Comparison of ENCODE assay signal across 11 mouse cellular contexts in genomic region chr11:35125108-35125490, GRCm38 (mm10). TPM values are rescaled to one million over a fixed set of nuclear protein-coding genes. Genes with fewer than 3 reads are reported as not detected.
DNase-seq lines count a peak whose midpoint lies in the region; ATAC-seq lines count a peak whose summit lies in the region.
"Had no signal": no experiment of that assay in that cellular context is flagged by ENCODE, and none has a peak within 500 bp of the region (broad histone marks: within the 10 kb centered on the region; RNA-seq: fewer than 3 reads in every experiment).

No protein-coding gene starts in this region.

- no peaks in the 10 kb centered on the region for H3K36me3 ChIP-seq in intestine, embryonic 14.5 days (ENCODE audit: control insufficient read depth, insufficient read depth, low read length)
- H3K36me3 ChIP-seq in intestine, embryonic 15.5 days: no peaks in the 10 kb centered on the region
- no peaks in the 10 kb centered on the region for H3K36me3 ChIP-seq in embryonic facial prominence, embryonic 15.5 days
- no peaks in the 10 kb centered on the region for H3K36me3 ChIP-seq in forebrain, embryonic 10.5 days (replicated peaks)

- ATAC-seq in intestine, embryonic 14.5 days (replicated peaks; ENCODE audit: low FRiP score, low TSS enrichment, low read depth): no peak
- no peak for ATAC-seq in intestine, embryonic 15.5 days
- ATAC-seq in embryonic facial prominence, embryonic 15.5 days (ENCODE audit: insufficient number of reproducible peaks, low FRiP score, low TSS enrichment, low read depth): no peak
- ATAC-seq: activated CD4-positive, CD25-positive, alpha-beta regulatory T cell, adult 4 months; midbrain, embryonic 16.5 days had no signal

- H3K9ac ChIP-seq in intestine, embryonic 14.5 days (ENCODE audit: low read length): no peak overlapping the region
- H3K9ac ChIP-seq in intestine, embryonic 15.5 days: no peak overlapping the region
- H3K9ac ChIP-seq in embryonic facial prominence, embryonic 15.5 days: no peak overlapping the region
- H3K9ac ChIP-seq: hindbrain, embryonic 14.5 days had no signal

- no peak overlapping the region for H3K4me3 ChIP-seq in intestine, embryonic 14.5 days (ENCODE audit: low read depth, low read length)
- no peak overlapping the region for H3K4me3 ChIP-seq in intestine, embryonic 15.5 days (replicated peaks)
- H3K4me3 ChIP-seq in embryonic facial prominence, embryonic 15.5 days (replicated peaks): no peak overlapping the region
- H3K4me3 ChIP-seq in forebrain, embryonic 10.5 days: no peak overlapping the region

- WGBS in intestine, embryonic 14.5 days: 26% methylated on average over 10 of the region's 10 CpGs
- WGBS in intestine, embryonic 15.5 days: 23% methylated on average over 10 of the region's 10 CpGs
- 22% methylated on average over 10 of the region's 10 CpGs for WGBS in embryonic facial prominence, embryonic 15.5 days
- WGBS in forebrain, embryonic 10.5 days: 63% methylated on average over 10 of the region's 10 CpGs

- DNase-seq in intestine, embryonic 14.5 days (ENCODE audit: low spot score): no peak
- peak; percentile 35 to 47 for DNase-seq in kidney, postnatal 4 days
- peak; percentile 57 to 67 for DNase-seq in lung, postnatal 4 days
- DNase-seq in forebrain, embryonic 10.5 days (ENCODE audit: extremely low spot score, low spot score): no peak
- no peak for DNase-seq in cerebellum, postnatal 36 days
- no peak for DNase-seq in frontal cortex, postnatal 25 days (ENCODE audit: low spot score in 2 of 2)

- H3K9me3 ChIP-seq in intestine, embryonic 14.5 days (ENCODE audit: control insufficient read depth, low read length): no peaks in the 10 kb centered on the region
- H3K9me3 ChIP-seq in intestine, embryonic 15.5 days: no peaks in the 10 kb centered on the region
- H3K9me3 ChIP-seq in embryonic facial prominence, embryonic 15.5 days (replicated peaks): no peaks in the 10 kb centered on the region
- no peaks in the 10 kb centered on the region for H3K9me3 ChIP-seq in forebrain, embryonic 10.5 days

- H3K4me2 ChIP-seq in intestine, embryonic 14.5 days (ENCODE audit: low read length): no peak overlapping the region; the same call in 1 of the 2 replicates
- H3K4me2 ChIP-seq in intestine, embryonic 15.5 days (replicated peaks): no peak overlapping the region
- 0 out of 2 replicates have a peak overlapping the region, but pooled peaks have one; percentile 13 for H3K4me2 ChIP-seq in embryonic facial prominence, embryonic 15.5 days (replicated peaks)
- H3K4me2 ChIP-seq: hindbrain, embryonic 14.5 days had no signal

- peak overlapping the region; percentile 76; the same call in 1 of the 2 replicates for H3K27ac ChIP-seq in intestine, embryonic 14.5 days (ENCODE audit: low read depth)
- no peak overlapping the region for H3K27ac ChIP-seq in intestine, embryonic 15.5 days
- peak overlapping the region; percentile 71 for H3K27ac ChIP-seq in embryonic facial prominence, embryonic 15.5 days (replicated peaks)
- no peak overlapping the region for H3K27ac ChIP-seq in forebrain, embryonic 10.5 days
- H3K27ac ChIP-seq: hindbrain, embryonic 14.5 days had no signal

- H3K4me1 ChIP-seq in intestine, embryonic 14.5 days (replicated peaks; ENCODE audit: control insufficient read depth, insufficient read depth, low read length): peaks cover 27% of the 10 kb centered on the region
- peaks cover 18% of the 10 kb centered on the region for H3K4me1 ChIP-seq in intestine, embryonic 15.5 days (replicated peaks)
- peaks cover 61% of the 10 kb centered on the region for H3K4me1 ChIP-seq in embryonic facial prominence, embryonic 15.5 days
- peaks cover 69% of the 10 kb centered on the region for H3K4me1 ChIP-seq in forebrain, embryonic 10.5 days

- H3K27me3 ChIP-seq in intestine, embryonic 14.5 days (replicated peaks; ENCODE audit: control insufficient read depth, insufficient read depth, low read length): 0 out of 2 replicates have a peak, but pooled peaks cover 14% of the 10 kb centered on the region
- peaks cover 22% of the 10 kb centered on the region for H3K27me3 ChIP-seq in intestine, embryonic 15.5 days (replicated peaks)
- peaks cover 9% of the 10 kb centered on the region; the same call in 1 of the 2 replicates for H3K27me3 ChIP-seq in embryonic facial prominence, embryonic 15.5 days
- peaks cover 71% of the 10 kb centered on the region for H3K27me3 ChIP-seq in forebrain, embryonic 10.5 days (ENCODE audit: poor library complexity, severe bottlenecking)

RNA-seq across cellular contexts. Expression of gene Slit3, which starts 4.1 kb away (rescaled TPM):
- polyA plus RNA-seq in intestine, embryonic 14.5 days (2014; fragmentation: Nextera tagmentation; extraction: Ambion mirVana): 20.8 and 27.6 TPM in 2 replicates
- polyA plus RNA-seq in intestine, embryonic 15.5 days (2015; fragmentation: Nextera tagmentation; extraction: Ambion mirVana): 15.9 TPM in 2 replicates
- polyA plus RNA-seq in embryonic facial prominence, embryonic 15.5 days (2015; fragmentation: Nextera tagmentation; extraction: Ambion mirVana): 27.6 and 30.1 TPM in 2 replicates
- 4.8 and 4.9 TPM in 2 replicates for polyA plus RNA-seq in forebrain, embryonic 10.5 days (2016; fragmentation: Nextera tagmentation; extraction: Ambion mirVana)
- polyA plus RNA-seq: activated CD4-positive, CD25-positive, alpha-beta regulatory T cell, adult 4 months had no signal

Comparison
In these comparisons a context has a peak if more than half of its experiments do, and no peak if none do; other contexts are left out.
1. H3K27ac ChIP-seq: peak in intestine, embryonic 14.5 days (single experiment) and embryonic facial prominence, embryonic 15.5 days (single experiment); none in intestine, embryonic 15.5 days (single experiment) and forebrain, embryonic 10.5 days (single experiment).
2. DNase-seq: peak in kidney, postnatal 4 days (2 of 2) and lung, postnatal 4 days (2 of 2); none in intestine, embryonic 14.5 days (single experiment), forebrain, embryonic 10.5 days (single experiment), cerebellum, postnatal 36 days (0 of 2) and frontal cortex, postnatal 25 days (0 of 2).